Mouse (Mus musculus): Measurements from ENCODE around the gene Nova2. TPM values are rescaled to one million over a fixed set of nuclear protein-coding genes. Genes with fewer than 3 reads are reported as not detected.
A peak's percentile ranks its signal among the peaks of the same experiment; 100 is the strongest.

Gene Nova2
- polyA plus RNA-seq, 1 experiment from 2014 or later, result 14.9 TPM

- H3K4me2 ChIP-seq, result no peak overlapping the region
- 59% methylated on average over 3 of the region's 3 CpGs for WGBS
- H3K27ac ChIP-seq, result no peak overlapping the region
- no peak for ATAC-seq (ENCODE audit: low FRiP score)
- H3K4me3 ChIP-seq, result no peak overlapping the region
- H3K4me1 ChIP-seq (replicated peaks), result no peaks in the 10 kb centered on the region
- H3K9me3 ChIP-seq, result no peaks in the 10 kb centered on the region
- H3K36me3 ChIP-seq, result peaks cover 8% of the 10 kb centered on the region; the same call in 1 of the 2 replicates
- H3K27me3 ChIP-seq, result no peaks in the 10 kb centered on the region
- no peak overlapping the region for H3K9ac ChIP-seq
Measured at GRCm38 (mm10) chr7:18902486-18902885, 23.2 kb upstream of the Nova2 start.

GRCm38 (mm10) chr7:18904971-18905370 lies 20.7 kb upstream of the Nova2 start:
- peaks cover under 1% of the 10 kb centered on the region; the same call in 1 of the 2 replicates for H3K36me3 ChIP-seq
- 84% methylated on average over 3 of the region's 3 CpGs for WGBS
- no peak for ATAC-seq (ENCODE audit: low FRiP score)
- no peak overlapping the region for H3K27ac ChIP-seq
- H3K4me3 ChIP-seq, result no peak overlapping the region
- no peak overlapping the region for H3K4me2 ChIP-seq
- no peaks in the 10 kb centered on the region for H3K27me3 ChIP-seq
- H3K9ac ChIP-seq, result peak overlapping the region; percentile 13; the same call in 1 of the 2 replicates
- H3K9me3 ChIP-seq, result no peaks in the 10 kb centered on the region
- H3K4me1 ChIP-seq (replicated peaks), result peaks cover 22% of the 10 kb centered on the region

- peak overlapping the region; percentile 64 for H3K4me3 ChIP-seq
- H3K9ac ChIP-seq, result peak overlapping the region; percentile 70
- WGBS, result 7% methylated on average over 17 of the region's 17 CpGs
- peak; percentile 22 for ATAC-seq (ENCODE audit: low FRiP score)
- no peaks in the 10 kb centered on the region for H3K27me3 ChIP-seq
- no peak overlapping the region for H3K27ac ChIP-seq
- no peaks in the 10 kb centered on the region for H3K9me3 ChIP-seq
- H3K4me2 ChIP-seq, result peak overlapping the region; percentile 76
- peaks cover 29% of the 10 kb centered on the region for H3K4me1 ChIP-seq (replicated peaks)
- H3K36me3 ChIP-seq, result no peaks in the 10 kb centered on the region
Measured at GRCm38 (mm10) chr7:18909797-18910196, 15.9 kb upstream of the Nova2 start.

- under 1% methylated on average over 33 of the region's 33 CpGs for WGBS
- H3K27ac ChIP-seq, result peak within 1 kb of the TSS; percentile 48
- peak within 1 kb of the TSS; percentile 70 for H3K9ac ChIP-seq
- H3K27me3 ChIP-seq, result no peaks in the 10 kb centered on the region
- H3K36me3 ChIP-seq, result no peaks in the 10 kb centered on the region
- peaks cover 29% of the 10 kb centered on the region for H3K4me1 ChIP-seq (replicated peaks)
- H3K4me2 ChIP-seq, result peak within 1 kb of the TSS; percentile 76
- H3K4me3 ChIP-seq, result peak within 1 kb of the TSS; percentile 64
- H3K9me3 ChIP-seq, result no peaks in the 10 kb centered on the region
- ATAC-seq (ENCODE audit: low FRiP score), result peak; percentile 99
Measured at GRCm38 (mm10) chr7:18910241-18910831, 15.4 kb upstream of the Nova2 start, which contains the start of gene Ccdc61. Gene Ccdc61 (minus strand): TSS chr7:18910415.

- H3K27me3 ChIP-seq, result no peaks in the 10 kb centered on the region
- no peak overlapping the region for H3K4me2 ChIP-seq
- no peak for ATAC-seq (ENCODE audit: low FRiP score)
- peaks cover 8% of the 10 kb centered on the region for H3K4me1 ChIP-seq (replicated peaks)
- H3K4me3 ChIP-seq, result no peak overlapping the region
- H3K9me3 ChIP-seq, result no peaks in the 10 kb centered on the region
- H3K27ac ChIP-seq, result no peak overlapping the region
- no peaks in the 10 kb centered on the region for H3K36me3 ChIP-seq
- H3K9ac ChIP-seq, result no peak overlapping the region
- WGBS, result 63% methylated on average over 4 of the region's 4 CpGs
Measured at GRCm38 (mm10) chr7:18916254-18916653, 9.4 kb upstream of the Nova2 start.

GRCm38 (mm10) chr7:18917931-18918330 lies 7.8 kb upstream of the Nova2 start:
- H3K4me2 ChIP-seq, result no peak overlapping the region
- ATAC-seq (ENCODE audit: low FRiP score), result no peak
- no peaks in the 10 kb centered on the region for H3K27me3 ChIP-seq
- 57% methylated on average over 3 of the region's 3 CpGs for WGBS
- H3K9ac ChIP-seq, result no peak overlapping the region
- no peaks in the 10 kb centered on the region for H3K9me3 ChIP-seq
- no peaks in the 10 kb centered on the region for H3K36me3 ChIP-seq
- H3K4me1 ChIP-seq (replicated peaks), result peaks cover 21% of the 10 kb centered on the region
- no peak overlapping the region for H3K4me3 ChIP-seq
- H3K27ac ChIP-seq, result no peak overlapping the region

GRCm38 (mm10) chr7:18921069-18921468 lies 4.6 kb upstream of the Nova2 start:
- 2% methylated on average over 12 of the region's 12 CpGs for WGBS
- H3K27me3 ChIP-seq, result no peaks in the 10 kb centered on the region
- H3K36me3 ChIP-seq, result no peaks in the 10 kb centered on the region
- H3K4me3 ChIP-seq, result 0 out of 2 replicates have a peak overlapping the region, but pooled peaks have one; percentile 9
- ATAC-seq (ENCODE audit: low FRiP score), result peak; percentile 18; the same call in 1 of the 2 replicates
- peak overlapping the region; percentile 46; the same call in 1 of the 2 replicates for H3K9ac ChIP-seq
- H3K4me1 ChIP-seq (replicated peaks), result peaks cover 42% of the 10 kb centered on the region
- H3K4me2 ChIP-seq, result peak overlapping the region; percentile 39
- H3K27ac ChIP-seq, result peak overlapping the region; percentile 83
- H3K9me3 ChIP-seq, result no peaks in the 10 kb centered on the region

- H3K4me1 ChIP-seq (replicated peaks), result peaks cover 54% of the 10 kb centered on the region
- H3K36me3 ChIP-seq, result no peaks in the 10 kb centered on the region
Measured at GRCm38 (mm10) chr7:18922807-18923206, 2.9 kb upstream of the Nova2 start.

GRCm38 (mm10) chr7:18923267-18923666 lies 2.4 kb upstream of the Nova2 start:
- Histone ChIP-seq H3K9ac (peak overlapping the region; percentile 63), H3K4me3 (peak overlapping the region; percentile 95; the same call in 1 of the 2 replicates), H3K4me2 (peak overlapping the region; percentile 59), H3K4me1 (replicated peaks) (peaks cover 59% of the 10 kb centered on the region), H3K9me3 (no peaks in the 10 kb centered on the region), H3K27ac (peak overlapping the region; percentile 98), H3K27me3 (no peaks in the 10 kb centered on the region), H3K36me3 (no peaks in the 10 kb centered on the region)
- ATAC-seq (ENCODE audit: low FRiP score), result no peak
- 49% methylated on average over 11 of the region's 11 CpGs for WGBS

More at GRCm38 (mm10) chr7:18922807-18923206, 2.9 kb upstream of the Nova2 start:
- Histone ChIP-seq H3K9me3 (no peaks in the 10 kb centered on the region), H3K27ac (peak overlapping the region; percentile 98), H3K27me3 (no peaks in the 10 kb centered on the region), H3K4me3 (no peak overlapping the region), H3K4me2 (peak overlapping the region; percentile 59), H3K9ac (peak overlapping the region; percentile 63; the same call in 1 of the 2 replicates)
- WGBS, result 11% methylated on average over 5 of the region's 5 CpGs
- peak; percentile 1 for ATAC-seq (ENCODE audit: low FRiP score)

GRCm38 (mm10) chr7:18923711-18924191 lies 1.9 kb upstream of the Nova2 start:
- Histone ChIP-seq H3K4me1 (replicated peaks) (peaks cover 63% of the 10 kb centered on the region), H3K27me3 (no peaks in the 10 kb centered on the region), H3K27ac (peak overlapping the region; percentile 98), H3K4me2 (peak overlapping the region; percentile 59), H3K9me3 (no peaks in the 10 kb centered on the region), H3K9ac (peak overlapping the region; percentile 63), H3K36me3 (no peaks in the 10 kb centered on the region), H3K4me3 (peak overlapping the region; percentile 95; the same call in 1 of the 2 replicates)
- ATAC-seq (ENCODE audit: low FRiP score), result peak; percentile 7
- 7% methylated on average over 4 of the region's 4 CpGs for WGBS

- peak overlapping the region; percentile 95; the same call in 1 of the 2 replicates for H3K4me3 ChIP-seq
- WGBS, result 4% methylated on average over 8 of the region's 8 CpGs
- no peaks in the 10 kb centered on the region for H3K36me3 ChIP-seq
- no peak for ATAC-seq (ENCODE audit: low FRiP score)
- H3K9ac ChIP-seq, result peak overlapping the region; percentile 63; the same call in 1 of the 2 replicates
- no peaks in the 10 kb centered on the region for H3K9me3 ChIP-seq
- no peaks in the 10 kb centered on the region for H3K27me3 ChIP-seq
- H3K4me2 ChIP-seq, result peak overlapping the region; percentile 59
- peak overlapping the region; percentile 98 for H3K27ac ChIP-seq
- peaks cover 69% of the 10 kb centered on the region for H3K4me1 ChIP-seq (replicated peaks)
Measured at GRCm38 (mm10) chr7:18924321-18924720, 1.4 kb upstream of the Nova2 start.

- Histone ChIP-seq H3K27ac (peak overlapping the region; percentile 98), H3K27me3 (no peaks in the 10 kb centered on the region), H3K9ac (peak overlapping the region; percentile 100), H3K4me2 (peak overlapping the region; percentile 89), H3K4me1 (replicated peaks) (peaks cover 80% of the 10 kb centered on the region), H3K36me3 (no peaks in the 10 kb centered on the region), H3K9me3 (no peaks in the 10 kb centered on the region), H3K4me3 (peak overlapping the region; percentile 95)
- WGBS, result under 1% methylated on average over 41 of the region's 42 CpGs
- peak; percentile 38 for ATAC-seq (ENCODE audit: low FRiP score)
Measured at GRCm38 (mm10) chr7:18926041-18926790, 528 bp downstream of the Nova2 start.

Data from hindbrain, embryonic 13.5 days (tissue).